Mouse (Mus musculus) mesoderm, embryonic 11.5 days (tissue): Measurements from ENCODE around the gene Npl.
"Not testable (repeated sequence)": the region's sequence is repeated elsewhere in the genome, so short reads cannot be mapped to it uniquely, and the experiment has no call there.

Experiments used
- DNase-seq: peaks from one replicate; pipeline ENCODE4 v3.0.0-alpha.2; 2012; ENCODE audit warnings: low read depth, low spot score

Npl gene

DNA sequence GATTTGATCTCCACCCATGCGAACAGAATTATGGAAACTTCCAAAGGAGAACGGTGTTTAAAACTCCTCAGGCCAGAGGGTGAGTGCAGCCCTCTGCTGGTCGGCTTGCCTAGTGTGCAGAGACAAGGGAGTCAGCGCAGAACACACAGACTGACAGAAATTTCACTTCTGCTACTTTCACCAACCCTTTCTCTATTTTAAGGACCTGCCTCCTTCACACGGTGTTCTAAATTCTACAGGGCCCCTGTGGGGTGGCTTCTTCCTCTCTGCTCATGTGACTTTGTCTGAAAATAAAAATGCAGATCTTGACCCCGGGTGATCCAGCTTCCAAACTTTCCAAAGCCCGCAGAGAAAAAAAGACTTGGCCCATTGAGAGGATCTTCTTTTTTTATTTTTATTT lies 60.7 kb downstream of the Npl start:
- DNase-seq: no peak

DNA sequence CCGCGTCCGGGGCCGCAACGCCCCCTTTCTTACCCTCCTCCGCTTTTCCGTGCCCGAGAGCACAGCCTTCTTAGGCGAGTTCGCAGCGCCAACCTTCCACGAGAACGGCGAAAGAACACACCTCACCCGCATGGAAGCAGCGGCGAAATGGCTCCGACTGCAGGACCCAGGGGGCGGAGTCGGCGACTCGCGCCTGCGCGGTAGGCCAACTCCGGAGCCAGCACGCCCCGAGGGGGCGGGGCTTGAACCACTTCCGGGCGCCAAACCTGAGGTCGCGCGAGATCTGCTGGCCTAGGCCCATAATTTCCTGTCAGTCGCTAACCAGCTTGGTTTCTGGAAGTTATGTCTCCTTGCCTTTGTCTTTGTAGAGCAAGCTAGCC lies 62.4 kb downstream of the Npl start, which contains the start of gene Dhx9:
TSS of gene Dhx9 (minus strand) at position 161 of the 380 bp plus-strand sequence.
- DNase-seq: peak; percentile 98

DNA sequence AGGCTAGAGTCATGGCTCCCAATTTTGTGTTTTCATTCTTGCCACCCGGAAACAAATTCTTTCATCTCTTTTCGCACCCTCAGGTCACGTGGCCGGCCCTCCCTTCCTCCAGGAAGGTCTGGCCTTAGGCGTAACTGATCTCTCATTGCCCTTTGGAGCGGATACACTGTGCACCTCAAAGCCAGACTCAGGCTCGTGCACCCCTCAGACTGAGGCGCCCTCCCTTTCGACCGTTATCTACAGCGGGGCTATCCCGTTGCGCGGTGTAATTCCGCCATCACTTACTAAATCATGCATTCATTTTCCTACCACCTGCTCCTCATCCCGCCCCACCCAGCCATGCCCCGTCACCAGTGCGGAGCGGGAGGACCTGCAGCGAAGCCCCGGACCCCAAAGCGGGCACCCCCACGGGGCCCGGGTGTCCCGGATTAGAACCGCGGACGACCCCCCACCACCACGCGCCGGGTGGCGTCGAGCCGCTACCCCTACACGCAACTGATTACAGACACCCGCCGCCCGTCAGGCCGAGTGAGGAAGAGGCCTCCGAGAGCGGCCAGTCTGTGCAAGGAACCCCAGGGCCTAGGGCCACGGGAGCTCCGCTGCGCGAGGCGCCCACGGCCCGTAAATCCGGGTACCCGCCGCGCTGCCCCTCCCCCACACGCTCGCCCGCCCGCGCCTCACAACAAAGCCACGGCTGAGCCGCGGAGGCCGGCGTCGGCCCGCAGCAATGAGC lies 62.9 kb downstream of the Npl start:
- peak; percentile 71 for DNase-seq

DNA sequence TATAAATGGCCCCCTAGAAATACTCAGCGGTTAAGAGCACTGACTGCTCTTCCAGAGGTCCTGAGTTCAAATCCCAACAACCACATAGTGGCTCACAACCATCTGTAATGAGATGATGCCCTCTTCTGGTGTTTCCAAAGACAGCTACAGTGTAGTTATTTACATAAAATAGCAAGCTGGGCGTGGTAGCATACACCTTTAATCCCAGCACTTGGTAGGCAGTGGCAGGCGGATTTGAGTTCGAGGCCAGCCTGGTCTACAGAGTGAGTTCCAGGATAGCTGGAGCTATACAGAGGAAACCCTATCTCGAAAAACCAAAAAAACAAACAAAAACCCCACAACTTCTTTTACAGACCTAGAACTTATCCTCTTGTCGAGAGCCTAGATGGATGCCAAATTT lies 63.7 kb downstream of the Npl start:
- DNase-seq: not testable (repeated sequence)

DNA sequence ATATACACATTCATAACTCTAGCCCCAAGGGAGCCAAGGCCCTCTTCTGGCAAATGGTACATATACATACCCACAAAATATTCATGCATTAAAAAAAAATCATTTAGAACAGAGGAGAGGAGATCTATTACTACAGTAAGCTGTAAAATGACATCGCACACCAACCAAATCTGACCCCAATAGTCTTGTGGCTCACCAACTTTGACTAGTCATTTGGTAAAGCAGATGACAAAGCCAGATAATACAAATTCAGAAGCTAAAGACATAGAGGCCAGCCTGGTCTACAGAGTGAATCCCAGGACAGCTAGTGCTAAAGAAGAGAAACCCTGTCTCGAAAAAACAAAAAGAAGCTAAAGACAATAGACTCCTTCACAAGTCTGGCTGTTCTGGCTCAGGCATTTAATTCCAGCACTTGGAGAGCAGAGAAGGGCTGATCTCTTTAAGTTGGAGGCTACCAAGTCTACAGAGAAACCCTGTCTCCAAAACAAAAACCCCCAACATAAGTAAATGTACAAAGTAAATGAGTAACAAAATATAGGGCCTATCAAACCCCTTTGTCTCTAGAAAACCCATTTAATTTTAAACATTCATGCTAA lies 64.5 kb downstream of the Npl start:
- no peak for DNase-seq

DNA sequence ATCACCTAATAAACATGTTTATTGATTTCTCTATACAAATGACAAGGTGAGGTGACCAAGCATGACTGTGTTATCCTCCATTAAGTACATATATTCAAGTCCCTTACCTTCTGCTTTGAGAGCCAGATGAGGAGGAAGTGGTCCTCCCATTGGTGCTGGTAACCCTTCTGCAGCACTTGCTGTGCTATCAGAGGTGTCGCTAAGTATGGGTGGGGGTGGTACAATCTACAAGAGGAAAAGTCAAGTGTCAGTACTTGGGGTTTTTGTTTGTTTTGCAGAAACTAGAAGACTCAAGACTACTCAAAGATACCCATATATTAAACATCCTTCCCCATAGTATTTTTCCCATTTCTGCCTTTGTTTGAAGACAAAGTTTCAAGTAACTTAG lies 68.8 kb downstream of the Npl start:
- no peak for DNase-seq

DNA sequence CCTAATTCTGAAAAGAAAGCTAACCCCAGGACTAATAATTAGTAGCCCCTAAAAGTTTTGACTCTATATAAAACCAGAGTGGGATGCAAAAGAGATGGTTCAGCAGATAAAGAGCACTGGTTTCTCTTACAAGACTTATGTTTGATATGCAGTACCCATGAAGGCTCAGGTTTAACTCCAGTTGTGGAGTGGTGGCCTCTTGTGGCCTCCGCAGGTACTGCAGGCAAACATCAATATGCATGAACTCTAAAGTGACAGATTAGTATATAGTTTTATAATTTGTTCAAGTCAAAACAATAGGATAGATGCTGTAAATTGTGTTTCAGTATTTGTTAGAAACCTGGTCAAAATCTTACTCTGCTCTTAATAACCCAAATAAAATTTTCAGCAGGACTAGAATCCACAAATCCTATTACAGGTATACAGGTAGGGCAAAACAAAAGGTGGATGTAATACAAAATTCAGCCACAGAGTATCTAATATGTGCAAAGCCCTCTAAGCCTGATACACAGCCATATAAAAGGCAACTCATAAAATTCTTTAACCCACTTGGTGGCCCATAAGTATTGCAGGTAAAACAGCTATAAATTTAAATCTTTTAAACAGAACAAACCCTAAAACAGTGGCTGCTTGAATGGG lies 69.3 kb downstream of the Npl start:
- DNase-seq: peak; percentile 75

DNA sequence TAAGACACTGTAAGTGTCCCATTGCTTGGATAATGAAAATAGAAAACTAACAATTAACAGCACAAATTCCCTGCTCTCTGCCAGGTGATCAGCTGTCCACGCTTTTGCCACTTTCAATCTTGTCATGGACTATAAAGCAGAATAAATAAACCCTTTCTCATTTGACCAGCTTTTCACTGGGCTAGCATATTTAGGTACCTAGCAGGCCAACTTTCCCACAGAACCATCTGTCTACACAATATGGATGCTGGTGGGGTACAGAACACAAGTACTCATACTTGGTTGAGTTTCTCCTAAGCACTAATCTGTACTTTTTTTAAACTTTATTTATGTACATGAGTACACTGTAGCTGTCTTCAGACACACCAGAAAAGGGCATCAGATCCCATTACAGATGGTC lies 70.5 kb downstream of the Npl start:
- DNase-seq: no peak

DNA sequence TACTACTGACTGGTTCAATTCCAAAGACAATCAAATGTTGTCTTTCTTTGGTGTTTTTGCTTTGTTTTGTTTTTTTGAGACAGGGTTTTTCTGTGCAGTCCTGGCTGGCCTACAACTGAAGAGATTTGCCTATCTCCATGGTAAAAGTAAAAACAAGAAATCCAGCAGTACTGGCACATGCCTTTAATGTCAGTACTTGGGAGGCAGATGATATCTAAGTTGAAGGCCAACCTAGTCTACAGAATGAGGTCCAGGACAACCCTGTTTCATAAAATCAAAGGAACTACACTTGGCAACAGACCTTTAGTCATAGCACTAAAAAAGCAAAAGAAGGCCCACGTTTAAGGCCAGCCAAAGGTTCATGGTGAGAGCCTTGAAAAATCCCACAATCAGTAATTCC lies 88.0 kb downstream of the Npl start:
- DNase-seq: no peak

DNA sequence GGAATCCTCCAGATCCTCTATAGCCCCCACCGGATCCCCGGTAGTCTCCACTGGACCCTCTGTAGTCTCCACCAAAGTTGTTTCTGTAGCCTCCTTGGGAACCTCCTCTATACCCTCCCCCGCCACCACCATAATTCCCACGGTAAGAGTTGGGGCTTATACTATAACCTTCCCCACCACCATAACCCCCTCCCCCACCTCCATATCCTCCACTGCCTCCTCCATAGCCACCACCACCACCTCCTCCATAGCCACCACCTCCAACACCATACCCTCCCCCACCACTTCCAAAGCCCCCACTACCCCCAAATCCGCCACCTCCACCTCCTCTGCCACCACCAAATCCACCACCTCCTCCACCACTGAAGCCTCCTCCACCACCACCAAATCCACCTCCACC lies 93.7 kb downstream of the Npl start:
- no peak for DNase-seq

DNA sequence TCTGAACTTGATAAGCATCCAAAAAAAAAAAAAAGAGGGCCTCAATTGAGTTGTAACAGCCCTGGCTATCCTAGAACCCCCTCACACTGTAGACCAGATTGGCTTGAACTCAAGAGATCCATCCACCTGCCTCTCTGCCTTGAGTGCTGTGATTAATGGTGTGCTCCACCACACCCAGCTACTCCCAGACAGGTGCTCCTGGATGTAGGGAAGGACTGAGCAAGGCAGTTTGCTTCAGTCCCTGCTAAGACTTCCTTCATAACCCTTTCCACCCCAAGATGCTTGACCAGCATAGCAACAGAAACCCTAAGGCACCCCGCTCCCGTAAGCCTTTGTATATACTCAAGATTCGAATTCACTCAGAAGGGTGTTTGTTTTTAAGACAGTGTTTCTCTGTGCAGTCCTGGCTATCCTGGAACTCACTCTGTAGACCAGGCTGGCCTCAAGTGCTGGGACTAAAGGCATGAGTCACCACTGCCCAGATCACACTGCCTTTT lies 96.7 kb downstream of the Npl start:
- DNase-seq: no peak
